Mouse (Mus musculus): ENCODE results near the gene Ctnnd2.

Gene Ctnnd2

GRCm38 (mm10) chr15:30541459-30541858 is 369.1 kb downstream of the Ctnnd2 start:
- DNase-seq = no peak

GRCm38 (mm10) chr15:30548263-30548662 is 375.9 kb downstream of the Ctnnd2 start:
- DNase-seq = no peak

- DNase-seq = no peak
These were observed 378.6 kb downstream of the Ctnnd2 start for GRCm38 (mm10) chr15:30550956-30551355.

- no peak for DNase-seq
These were observed 381.6 kb downstream of the Ctnnd2 start for GRCm38 (mm10) chr15:30553910-30554406.

GRCm38 (mm10) chr15:30555787-30556186 is 383.4 kb downstream of the Ctnnd2 start:
- DNase-seq = no peak

- no peak for DNase-seq
These were observed 390.0 kb downstream of the Ctnnd2 start for GRCm38 (mm10) chr15:30562375-30562774.

- DNase-seq = no peak
These were observed 392.2 kb downstream of the Ctnnd2 start for GRCm38 (mm10) chr15:30564594-30564993.

- DNase-seq = peak in 1 of 2 experiments; percentile 28
These were observed 397.9 kb downstream of the Ctnnd2 start for GRCm38 (mm10) chr15:30570254-30570800.

- DNase-seq = peak in 1 of 2 experiments; percentile 25
These were observed 415.1 kb downstream of the Ctnnd2 start for GRCm38 (mm10) chr15:30587446-30587845.

GRCm38 (mm10) chr15:30590865-30591264 is 418.5 kb downstream of the Ctnnd2 start:
- no peak for DNase-seq

- DNase-seq = no peak
These were observed 423.1 kb downstream of the Ctnnd2 start for GRCm38 (mm10) chr15:30595507-30595906.

- DNase-seq = no peak
These were observed 438.2 kb downstream of the Ctnnd2 start for GRCm38 (mm10) chr15:30610613-30611012.

GRCm38 (mm10) chr15:30615451-30615850 is 443.1 kb downstream of the Ctnnd2 start:
- no peak for DNase-seq

GRCm38 (mm10) chr15:30616861-30617260 is 444.5 kb downstream of the Ctnnd2 start:
- no peak for DNase-seq

GRCm38 (mm10) chr15:30617932-30618331 is 445.5 kb downstream of the Ctnnd2 start:
- DNase-seq = no peak

GRCm38 (mm10) chr15:30628524-30628923 is 456.1 kb downstream of the Ctnnd2 start:
- no peak for DNase-seq

- DNase-seq = no peak
These were observed 459.8 kb downstream of the Ctnnd2 start for GRCm38 (mm10) chr15:30632113-30632735.

- DNase-seq = no peak
These were observed 461.5 kb downstream of the Ctnnd2 start for GRCm38 (mm10) chr15:30633917-30634316.

GRCm38 (mm10) chr15:30634522-30634921 is 462.1 kb downstream of the Ctnnd2 start:
- no peak for DNase-seq

- peak; percentile 38 to 55 for DNase-seq
These were observed 468.3 kb downstream of the Ctnnd2 start for GRCm38 (mm10) chr15:30640651-30641050.

- no peak for DNase-seq
These were observed 473.3 kb downstream of the Ctnnd2 start for GRCm38 (mm10) chr15:30645688-30646087.

- peak; percentile 75 to 83 for DNase-seq
These were observed 474.4 kb downstream of the Ctnnd2 start for GRCm38 (mm10) chr15:30646501-30647431.

GRCm38 (mm10) chr15:30647679-30648311 is 475.4 kb downstream of the Ctnnd2 start:
- DNase-seq = peak; percentile 67 to 84
